Mouse (Mus musculus): ENCODE measurements around the gene Lcn10.
A peak's percentile ranks its signal among the peaks of the same experiment; 100 is the strongest.
"Not testable (repeated sequence)": the region's sequence is repeated elsewhere in the genome, so short reads cannot be mapped to it uniquely, and the experiment has no call there.

Gene Lcn10

GRCm38 (mm10) chr2:25708121-25708520 is 25.6 kb downstream of the Lcn10 start:
- peak; percentile 75 to 79 for DNase-seq

GRCm38 (mm10) chr2:25709056-25709455 is 26.5 kb downstream of the Lcn10 start:
- not testable (repeated sequence) for DNase-seq

GRCm38 (mm10) chr2:25709791-25710190 is 27.3 kb downstream of the Lcn10 start:
- DNase-seq: peak in 1 of 2 experiments; percentile 22

GRCm38 (mm10) chr2:25711641-25712040 is 29.1 kb downstream of the Lcn10 start:
- not testable (repeated sequence) for DNase-seq

GRCm38 (mm10) chr2:25717222-25717621 is 34.7 kb downstream of the Lcn10 start:
- DNase-seq: no peak

GRCm38 (mm10) chr2:25733199-25733930 is 50.8 kb downstream of the Lcn10 start:
- DNase-seq: no peak
